Mouse (Mus musculus): Measurements from ENCODE around the gene Rcor3. TPM values are rescaled to one million over a fixed set of nuclear protein-coding genes. Genes with fewer than 3 reads are reported as not detected.

Rcor3 gene
- not detected in 2 replicates for polyA plus RNA-seq (2012; ENCODE audit: insufficient read depth, insufficient read length, low replicate concordance, missing spikeins)

- TF ChIP-seq CTCF (IDR thresholded peaks at IDR 0.05; ENCODE audit: insufficient read depth, low read depth, low read length) (no peak; the same call in 1 of the 2 replicates), POLR2A (IDR thresholded peaks at IDR 0.05; ENCODE audit: insufficient read depth, low read depth, low read length) (peak; percentile 57)
- WGBS = under 1% methylated on average over 76 of the region's 88 CpGs
Observed at GRCm38 (mm10) chr1:192137926-192138910, at the start of gene Rcor3. TSS of gene Rcor3 (minus strand) at chr1:192138062.

DNA sequence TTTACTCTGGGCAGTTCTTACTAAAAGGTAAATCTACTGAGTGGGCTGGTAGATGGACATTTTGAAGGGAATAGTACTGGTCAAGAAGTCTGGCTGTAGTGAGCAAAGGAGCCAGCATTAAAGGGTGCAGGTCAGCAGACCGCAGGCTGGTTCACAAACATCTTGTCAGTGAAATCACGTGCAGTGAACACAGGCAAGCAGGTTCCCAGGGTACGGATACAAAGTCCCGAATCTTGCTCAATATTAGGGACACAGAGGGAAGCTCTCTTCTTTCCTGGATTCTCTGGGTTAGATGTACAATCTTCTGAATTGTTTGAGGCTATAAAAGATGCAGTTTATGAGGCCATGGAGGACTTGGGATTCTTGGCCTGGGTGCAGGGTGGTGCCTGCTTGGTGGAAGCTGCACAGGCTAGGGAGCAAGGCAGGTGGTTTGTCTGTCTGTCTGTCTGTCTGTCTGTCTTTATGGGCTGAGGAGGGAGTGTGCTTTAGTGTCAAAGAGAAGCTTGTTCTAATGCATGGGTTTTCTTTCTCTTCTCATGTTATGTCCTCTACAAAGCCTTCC lies 43.9 kb upstream of the Rcor3 start:
- Histone ChIP-seq H3K4me3 (ENCODE audit: insufficient read depth, low read depth, low read length) (no peak overlapping the region), H3K27ac (ENCODE audit: insufficient read depth, low read depth, low read length) (no peak overlapping the region), H3K4me1 (ENCODE audit: control insufficient read depth, insufficient read depth, low read length) (no peaks in the 10 kb centered on the region)
- TF ChIP-seq POLR2A (IDR thresholded peaks at IDR 0.05; ENCODE audit: insufficient read depth, low read depth, low read length) (no peak), CTCF (IDR thresholded peaks at IDR 0.05; ENCODE audit: insufficient read depth, low read depth, low read length) (no peak)
- WGBS = 85% methylated on average over 4 of the region's 4 CpGs

More at GRCm38 (mm10) chr1:192137926-192138910, at the start of gene Rcor3:
- Histone ChIP-seq H3K4me1 (ENCODE audit: control insufficient read depth, insufficient read depth, low read length) (no peaks in the 10 kb centered on the region), H3K27ac (ENCODE audit: insufficient read depth, low read depth, low read length) (peak within 1 kb of the TSS; percentile 90), H3K4me3 (ENCODE audit: insufficient read depth, low read depth, low read length) (peak within 1 kb of the TSS; percentile 85)

DNA sequence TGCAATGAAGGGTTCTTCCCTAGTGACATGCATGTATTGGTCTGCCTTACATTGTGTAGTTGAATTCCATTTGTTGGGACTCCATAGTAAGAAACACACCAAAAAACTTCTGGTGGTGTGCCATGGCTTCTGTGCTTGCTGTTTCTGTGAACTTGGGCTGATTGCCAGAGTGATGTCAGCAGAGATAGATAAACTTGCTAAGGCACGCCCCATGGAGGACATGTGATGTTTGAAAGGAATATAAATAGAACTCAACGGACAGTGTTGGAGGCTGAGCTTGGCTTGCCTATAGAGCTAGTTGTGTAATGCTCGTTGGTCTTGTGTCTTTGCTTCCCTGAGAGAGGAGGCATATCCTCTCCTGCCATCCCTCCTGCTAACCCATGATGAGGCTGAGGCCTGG lies 42.0 kb upstream of the Rcor3 start:
- Histone ChIP-seq H3K4me3 (ENCODE audit: insufficient read depth, low read depth, low read length) (no peak overlapping the region), H3K4me1 (ENCODE audit: control insufficient read depth, insufficient read depth, low read length) (no peaks in the 10 kb centered on the region), H3K27ac (ENCODE audit: insufficient read depth, low read depth, low read length) (no peak overlapping the region)
- no peak for TF ChIP-seq CTCF (IDR thresholded peaks at IDR 0.05; ENCODE audit: insufficient read depth, low read depth, low read length)
- 61% methylated on average over 3 of the region's 3 CpGs for WGBS

DNA sequence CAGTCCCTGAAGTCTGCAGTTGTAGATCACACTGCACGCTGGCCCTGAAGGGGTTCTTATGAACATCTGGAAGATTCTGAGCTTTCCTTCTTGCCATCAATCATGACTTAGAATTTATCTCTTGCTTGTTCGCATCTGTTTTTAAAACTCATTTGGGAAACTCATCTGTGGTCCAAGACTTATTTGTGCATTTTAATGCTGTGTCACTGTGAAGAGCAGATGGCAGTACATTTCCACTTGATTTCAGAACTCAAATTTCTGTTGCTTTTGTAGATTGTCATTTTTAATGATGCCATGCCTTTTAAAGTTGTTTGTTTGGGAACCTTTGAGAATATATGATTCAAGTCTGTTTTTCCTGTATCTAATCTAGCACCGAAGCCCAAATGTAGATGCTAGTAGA lies 33.6 kb upstream of the Rcor3 start:
- TF ChIP-seq CTCF (IDR thresholded peaks at IDR 0.05; ENCODE audit: insufficient read depth, low read depth, low read length) = no peak
- no peak for TF ChIP-seq POLR2A (IDR thresholded peaks at IDR 0.05; ENCODE audit: insufficient read depth, low read depth, low read length)

DNA sequence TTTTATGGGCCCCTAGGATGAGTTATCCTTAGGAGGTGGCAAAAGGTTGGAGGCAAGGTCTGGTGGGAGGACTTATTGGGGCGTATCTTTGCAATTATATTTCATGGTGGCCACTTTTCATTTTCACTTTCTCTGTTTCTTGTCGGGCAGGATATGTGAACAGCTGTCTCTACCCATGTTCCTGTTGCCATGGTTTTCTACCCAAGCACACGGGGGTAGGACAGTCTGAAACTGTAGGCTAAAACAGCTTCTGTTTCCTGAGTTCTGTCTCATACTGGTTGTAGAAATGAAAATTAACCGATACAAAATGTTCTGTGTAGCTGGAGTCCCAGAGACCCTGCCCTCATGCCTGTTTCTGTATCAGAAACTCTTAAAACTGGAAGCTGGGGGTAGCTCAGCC lies 13.3 kb upstream of the Rcor3 start:
- no peak for TF ChIP-seq CTCF (IDR thresholded peaks at IDR 0.05; ENCODE audit: insufficient read depth, low read depth, low read length)
- H3K27ac ChIP-seq (ENCODE audit: insufficient read depth, low read depth, low read length) = no peak overlapping the region
- H3K4me1 ChIP-seq (ENCODE audit: control insufficient read depth, insufficient read depth, low read length) = no peaks in the 10 kb centered on the region
- WGBS = 89% methylated on average over 4 of the region's 4 CpGs
- no peak overlapping the region for H3K4me3 ChIP-seq (ENCODE audit: insufficient read depth, low read depth, low read length)

More for the DNA sequence above, 33.6 kb upstream of the Rcor3 start:
- whole genome bisulfite sequencing = 96% methylated on average over 3 of the region's 3 CpGs
- H3K4me3 ChIP-seq (ENCODE audit: insufficient read depth, low read depth, low read length) = no peak overlapping the region
- H3K27ac ChIP-seq (ENCODE audit: insufficient read depth, low read depth, low read length) = no peak overlapping the region
- H3K4me1 ChIP-seq (ENCODE audit: control insufficient read depth, insufficient read depth, low read length) = no peaks in the 10 kb centered on the region

GRCm38 (mm10) chr1:192140313-192140712 lies 2.5 kb upstream of the Rcor3 start:
- no peaks in the 10 kb centered on the region for H3K4me1 ChIP-seq (ENCODE audit: control insufficient read depth, insufficient read depth, low read length)
- H3K27ac ChIP-seq (ENCODE audit: insufficient read depth, low read depth, low read length) = no peak overlapping the region
- no peak overlapping the region for H3K4me3 ChIP-seq (ENCODE audit: insufficient read depth, low read depth, low read length)
- WGBS = 92% methylated on average over 2 of the region's 2 CpGs
- no peak for TF ChIP-seq CTCF (IDR thresholded peaks at IDR 0.05; ENCODE audit: insufficient read depth, low read depth, low read length)
- no peak for TF ChIP-seq POLR2A (IDR thresholded peaks at IDR 0.05; ENCODE audit: insufficient read depth, low read depth, low read length)

- WGBS = under 1% methylated on average over 54 of the region's 61 CpGs
- TF ChIP-seq POLR2A (IDR thresholded peaks at IDR 0.05; ENCODE audit: insufficient read depth, low read depth, low read length) = peak; percentile 36; the same call in 1 of the 2 replicates
- no peak for TF ChIP-seq CTCF (IDR thresholded peaks at IDR 0.05; ENCODE audit: insufficient read depth, low read depth, low read length)
- Histone ChIP-seq H3K4me1 (ENCODE audit: control insufficient read depth, insufficient read depth, low read length) (no peaks in the 10 kb centered on the region), H3K27ac (ENCODE audit: insufficient read depth, low read depth, low read length) (peak overlapping the region; percentile 85), H3K4me3 (ENCODE audit: insufficient read depth, low read depth, low read length) (peak overlapping the region; percentile 85)
Observed at GRCm38 (mm10) chr1:192137291-192137925, 454 bp downstream of the Rcor3 start.

DNA sequence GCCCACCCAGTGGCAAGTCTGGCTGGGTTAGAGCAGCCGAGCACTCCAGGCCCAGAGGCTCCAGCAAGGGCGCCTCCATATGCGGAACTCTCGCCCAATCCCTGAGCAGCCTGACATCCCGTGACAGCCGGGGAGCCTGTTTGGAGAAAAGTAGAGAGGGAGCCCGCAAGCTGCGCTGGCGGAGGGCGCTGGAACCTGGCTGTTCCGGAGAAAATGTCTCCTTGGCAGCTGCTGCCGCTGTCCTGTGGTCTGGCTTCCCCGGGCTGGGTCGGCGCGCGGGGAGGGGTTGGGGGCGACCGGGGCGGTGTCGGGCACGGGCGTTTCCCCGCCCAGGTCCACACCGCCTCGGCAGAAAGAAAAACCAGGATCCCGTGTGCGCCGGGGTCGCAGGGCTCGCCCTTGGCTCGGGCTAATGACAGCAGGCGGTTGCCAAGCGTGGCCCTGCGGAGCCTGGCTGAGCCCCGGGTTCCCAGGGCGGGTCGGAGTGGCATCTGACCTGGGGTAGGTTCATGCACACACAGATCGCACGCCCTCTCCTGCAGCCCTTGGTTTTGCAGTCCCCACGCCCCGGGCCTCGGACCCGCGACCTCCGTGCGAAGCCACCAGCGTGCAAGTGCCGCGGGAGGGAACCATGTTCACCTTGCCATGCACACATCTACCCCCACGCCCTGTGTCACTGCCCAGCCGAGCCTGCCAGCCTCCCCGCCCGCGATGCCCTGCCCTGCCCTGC lies 1.1 kb downstream of the Rcor3 start:
- H3K4me3 ChIP-seq (ENCODE audit: insufficient read depth, low read depth, low read length) = peak overlapping the region; percentile 85
- TF ChIP-seq POLR2A (IDR thresholded peaks at IDR 0.05; ENCODE audit: insufficient read depth, low read depth, low read length) (peak; percentile 70), CTCF (IDR thresholded peaks at IDR 0.05; ENCODE audit: insufficient read depth, low read depth, low read length) (no peak)
- WGBS = under 1% methylated on average over 54 of the region's 55 CpGs
- H3K27ac ChIP-seq (ENCODE audit: insufficient read depth, low read depth, low read length) = peak overlapping the region; percentile 85
- no peaks in the 10 kb centered on the region for H3K4me1 ChIP-seq (ENCODE audit: control insufficient read depth, insufficient read depth, low read length)

Data from olfactory bulb, adult 2 months (tissue).